In genomic region chr9:62717982-62718381, GRCm38 (mm10) we compare ENCODE assay signal across 13 mouse cellular contexts. TPM values are rescaled to one million over a fixed set of nuclear protein-coding genes. Genes with fewer than 3 reads are reported as not detected.
DNase-seq lines count a peak whose midpoint lies in the region; ATAC-seq and TF ChIP-seq lines count a peak whose summit lies in the region.
"Had no signal": no experiment of that assay in that cellular context is flagged by ENCODE, and none has a peak within 500 bp of the region (broad histone marks: within the 10 kb centered on the region; RNA-seq: fewer than 3 reads in every experiment).

No protein-coding gene starts in this region.

- TF ChIP-seq CTCF in left cerebral cortex, adult 2 months (IDR thresholded peaks at IDR 0.05) = no peak
- TF ChIP-seq CTCF in brain, embryonic 14.5 days (IDR thresholded peaks at IDR 0.05; ENCODE audit: borderline replicate concordance, extremely low read depth, insufficient read depth, insufficient read length) = no peak

- peak overlapping the region; percentile 69 for H3K27ac ChIP-seq in forebrain, embryonic 10.5 days
- H3K27ac ChIP-seq in forebrain, embryonic 16.5 days (ENCODE audit: low read length) = no peak overlapping the region
- peak overlapping the region; percentile 66 for H3K27ac ChIP-seq in left cerebral cortex, adult 2 months
- peak overlapping the region; percentile 70 for H3K27ac ChIP-seq in limb, embryonic 14.5 days (replicated peaks; ENCODE audit: low read depth, low read length)
- H3K27ac ChIP-seq: hindbrain, embryonic 15.5 days; macrophage; neural tube, embryonic 12.5 days had no signal

- DNase-seq in forebrain, embryonic 10.5 days (ENCODE audit: extremely low spot score, low spot score) = no peak
- DNase-seq in left cerebral cortex, adult 2 months (ENCODE audit: extremely low spot score in 1 of 2, low spot score in 2 of 2) = no peak
- no peak for DNase-seq in left cerebral cortex, postnatal 36 days (ENCODE audit: low spot score in 2 of 2)
- peak; percentile 39 for DNase-seq in brain, embryonic 14.5 days (ENCODE audit: low read depth)
- DNase-seq in limb, embryonic 14.5 days (ENCODE audit: low spot score) = peak; percentile 48
- DNase-seq in cerebellum, adult 18-20 months = no peak
- DNase-seq in gastrocnemius, adult 18-20 months (ENCODE audit: low spot score) = no peak
- DNase-seq: heart, adult 18-20 months had no signal

- TF ChIP-seq POLR2A in brain, embryonic 14.5 days (IDR thresholded peaks at IDR 0.05; ENCODE audit: borderline replicate concordance, extremely low read depth, insufficient read depth, insufficient read length, poor library complexity, severe bottlenecking) = no peak
- TF ChIP-seq POLR2A in limb, embryonic 14.5 days (IDR thresholded peaks at IDR 0.05; ENCODE audit: borderline replicate concordance, extremely low read depth, insufficient read depth, insufficient read length) = no peak

- H3K9ac ChIP-seq in forebrain, embryonic 16.5 days (replicated peaks; ENCODE audit: low read depth, low read length) = no peak overlapping the region
- 0 out of 2 replicates have a peak overlapping the region, but pooled peaks have one; percentile 25 for H3K9ac ChIP-seq in limb, embryonic 14.5 days (ENCODE audit: low read depth, low read length, severe bottlenecking)
- H3K9ac ChIP-seq: hindbrain, embryonic 15.5 days; neural tube, embryonic 12.5 days had no signal

- no peak overlapping the region for H3K4me3 ChIP-seq in forebrain, embryonic 10.5 days
- no peak overlapping the region for H3K4me3 ChIP-seq in forebrain, embryonic 16.5 days (replicated peaks; ENCODE audit: low read length)
- H3K4me3 ChIP-seq in left cerebral cortex, adult 2 months = no peak overlapping the region
- no peak overlapping the region for H3K4me3 ChIP-seq in limb, embryonic 14.5 days (replicated peaks; ENCODE audit: low read length)
- H3K4me3 ChIP-seq: hindbrain, embryonic 15.5 days; neural tube, embryonic 12.5 days had no signal

- intact Hi-C loops in left cerebral cortex, adult 2 months (cut with DNase I) = no loop called here
- intact Hi-C loops in left cerebral cortex, postnatal 36 days (cut with DNase I) = no loop called here

- peaks cover 42% of the 10 kb centered on the region for H3K4me1 ChIP-seq in forebrain, embryonic 10.5 days
- 0 out of 2 replicates have a peak, but pooled peaks cover 4% of the 10 kb centered on the region for H3K4me1 ChIP-seq in forebrain, embryonic 16.5 days (replicated peaks; ENCODE audit: control insufficient read depth, insufficient read depth, low read length)
- H3K4me1 ChIP-seq in limb, embryonic 14.5 days (ENCODE audit: control insufficient read depth, insufficient read depth, low read length) = peaks cover 34% of the 10 kb centered on the region

- peaks cover 7% of the 10 kb centered on the region; the same call in 1 of the 2 replicates for H3K9me3 ChIP-seq in forebrain, embryonic 10.5 days
- H3K9me3 ChIP-seq in forebrain, embryonic 16.5 days (ENCODE audit: control insufficient read depth, low read length) = peaks cover 3% of the 10 kb centered on the region; the same call in 1 of the 2 replicates
- H3K9me3 ChIP-seq in limb, embryonic 14.5 days (ENCODE audit: control insufficient read depth, low read length) = no peaks in the 10 kb centered on the region

- H3K27me3 ChIP-seq in forebrain, embryonic 10.5 days (ENCODE audit: poor library complexity, severe bottlenecking) = no peaks in the 10 kb centered on the region
- no peaks in the 10 kb centered on the region for H3K27me3 ChIP-seq in forebrain, embryonic 16.5 days (replicated peaks; ENCODE audit: control insufficient read depth, insufficient read depth, low read length)
- H3K27me3 ChIP-seq in limb, embryonic 14.5 days (ENCODE audit: control insufficient read depth, insufficient read depth, low read length) = no peaks in the 10 kb centered on the region
- H3K27me3 ChIP-seq: hindbrain, embryonic 15.5 days; neural tube, embryonic 12.5 days had no signal

- no peak overlapping the region for H3K4me2 ChIP-seq in forebrain, embryonic 16.5 days (ENCODE audit: low read length)
- H3K4me2 ChIP-seq in limb, embryonic 14.5 days (replicated peaks; ENCODE audit: low read depth, low read length, severe bottlenecking) = no peak overlapping the region
- H3K4me2 ChIP-seq: hindbrain, embryonic 15.5 days; neural tube, embryonic 12.5 days had no signal

- no peaks in the 10 kb centered on the region for H3K36me3 ChIP-seq in forebrain, embryonic 10.5 days (replicated peaks)
- H3K36me3 ChIP-seq in forebrain, embryonic 16.5 days (ENCODE audit: control insufficient read depth, insufficient read depth) = no peaks in the 10 kb centered on the region
- no peaks in the 10 kb centered on the region for H3K36me3 ChIP-seq in limb, embryonic 14.5 days (ENCODE audit: control insufficient read depth, insufficient read depth, low read length)
- H3K36me3 ChIP-seq: hindbrain, embryonic 15.5 days; neural tube, embryonic 12.5 days had no signal

- 46% methylated on average over 8 of the region's 8 CpGs for WGBS in forebrain, embryonic 10.5 days
- 43% methylated on average over 8 of the region's 8 CpGs for WGBS in forebrain, embryonic 16.5 days
- WGBS in limb, embryonic 14.5 days = 18% methylated on average over 8 of the region's 8 CpGs

- no peak for ATAC-seq in forebrain, embryonic 16.5 days
- ATAC-seq in limb, embryonic 14.5 days (ENCODE audit: low FRiP score, low read depth) = no peak

RNA-seq across cellular contexts. Expression of gene Itga11, which starts 40.4 kb away (rescaled TPM):
- polyA plus RNA-seq in forebrain, embryonic 10.5 days (2016; fragmentation: Nextera tagmentation; extraction: Ambion mirVana) = 1.2 and 1.4 TPM in 2 replicates
- polyA plus RNA-seq in forebrain, embryonic 16.5 days (2015; fragmentation: Nextera tagmentation; extraction: Ambion mirVana) = 1.0 and 1.5 TPM in 2 replicates
- total RNA-seq in left cerebral cortex, adult 2 months (2021) = 1 to 10 TPM; 3.6 to 4.0 TPM
- total RNA-seq in left cerebral cortex, postnatal 36 days (2021) = 1 to 10 TPM; 1.9 to 5.3 TPM
- polyA plus RNA-seq in brain, embryonic 14.5 days (2012; rRNA removed) = 1.8 and 4.2 TPM in 2 replicates
- 18.2 and 24.2 TPM in 2 replicates for polyA plus RNA-seq in limb, embryonic 14.5 days (2012; rRNA removed)
- polyA plus RNA-seq in limb, embryonic 14.5 days (2014; fragmentation: Nextera tagmentation; extraction: Ambion mirVana) = 11.6 and 13.5 TPM in 2 replicates
- total RNA-seq in gastrocnemius, adult 18-20 months (2021) = 1 to 10 TPM; 3.1 to 3.7 TPM
- total RNA-seq: common myeloid progenitor, adult 5-6 weeks had no signal
- polyA plus RNA-seq: macrophage had no signal

Comparison
In these comparisons a context has a peak if more than half of its experiments do, and no peak if none do; other contexts are left out.
1. DNase-seq: peak in brain, embryonic 14.5 days (single experiment) and limb, embryonic 14.5 days (single experiment); none in forebrain, embryonic 10.5 days (single experiment), left cerebral cortex, adult 2 months (0 of 2), left cerebral cortex, postnatal 36 days (0 of 2), cerebellum, adult 18-20 months (0 of 2) and gastrocnemius, adult 18-20 months (single experiment).